Comparison of ENCODE assay signal across 16 mouse cellular contexts in genomic region chr3:38178295-38178694, GRCm38 (mm10).
A peak's percentile ranks its signal among the peaks of the same experiment; 100 is the strongest.
DNase-seq lines count a peak whose midpoint lies in the region; ATAC-seq and TF ChIP-seq lines count a peak whose summit lies in the region.
"Had no signal": no experiment of that assay in that cellular context is flagged by ENCODE, and none has a peak within 500 bp of the region (broad histone marks: within the 10 kb centered on the region; RNA-seq: fewer than 3 reads in every experiment).

No protein-coding gene starts in this region.

- H3K4me2 ChIP-seq in liver, embryonic 14.5 days (ENCODE audit: low read depth), result no peak overlapping the region
- H3K4me2 ChIP-seq in liver, embryonic 11.5 days, result no peak overlapping the region
- H3K4me2 ChIP-seq in CH12.LX (ENCODE audit: insufficient read depth, low read depth, poor library complexity, severe bottlenecking), result no peak overlapping the region
- H3K4me2 ChIP-seq: forebrain, embryonic 15.5 days; hindbrain, embryonic 13.5 days; liver, embryonic 13.5 days had no signal

- no peaks in the 10 kb centered on the region for H3K27me3 ChIP-seq in heart, adult 2 months (ENCODE audit: control insufficient read depth, insufficient read depth, low read length)
- no peaks in the 10 kb centered on the region for H3K27me3 ChIP-seq in liver, embryonic 14.5 days (ENCODE audit: control insufficient read depth, insufficient read depth, low read length)
- H3K27me3 ChIP-seq in liver, embryonic 11.5 days (replicated peaks; ENCODE audit: control insufficient read depth, insufficient read depth, low read length), result no peaks in the 10 kb centered on the region
- H3K27me3 ChIP-seq in CH12.LX (replicated peaks), result no peaks in the 10 kb centered on the region
- H3K27me3 ChIP-seq: forebrain, embryonic 15.5 days; hindbrain, embryonic 13.5 days; liver, embryonic 13.5 days had no signal

- H3K27ac ChIP-seq in heart, adult 2 months, result no peak overlapping the region
- no peak overlapping the region for H3K27ac ChIP-seq in liver, embryonic 14.5 days
- no peak overlapping the region for H3K27ac ChIP-seq in liver, embryonic 11.5 days (ENCODE audit: low read depth, low read length)
- no peak overlapping the region for H3K27ac ChIP-seq in CH12.LX (ENCODE audit: insufficient read depth, low read depth)
- H3K27ac ChIP-seq: forebrain, embryonic 15.5 days; hindbrain, embryonic 13.5 days; liver, embryonic 13.5 days had no signal

- intact Hi-C loops in heart, adult 2 months (cut with DNase I), result no loop called here
- intact Hi-C loops in heart, postnatal 25 days (cut with DNase I), result loop anchor here (5.0 to 10.0 kb wide), 3 partner anchors 41 to 413 kb away; no protein-coding TSS in a partner anchor

- dilution Hi-C loops in CH12.LX (cut with MboI; ENCODE audit: extremely low pct_ligation_motif_present, extremely low pct_unique_long_range_greater_than_20kb, low sequenced_read_pairs), result no loop called here

- no peak overlapping the region for H3K4me3 ChIP-seq in heart, adult 2 months
- H3K4me3 ChIP-seq in liver, embryonic 14.5 days (ENCODE audit: insufficient read depth in 1 of 2, low read depth in 2 of 2, low read length in 2 of 2), result no peak overlapping the region
- H3K4me3 ChIP-seq in liver, embryonic 11.5 days (ENCODE audit: low read depth, low read length), result no peak overlapping the region
- H3K4me3 ChIP-seq in CH12.LX (replicated peaks in 1 of 3; ENCODE audit: low read depth in 2 of 3, low read length in 2 of 3, poor library complexity in 1 of 3), result no peak overlapping the region
- H3K4me3 ChIP-seq: forebrain, embryonic 15.5 days; hindbrain, embryonic 13.5 days; liver, embryonic 13.5 days had no signal

- no peaks in the 10 kb centered on the region for H3K9me3 ChIP-seq in liver, embryonic 14.5 days (ENCODE audit: control insufficient read depth, low read length)
- no peaks in the 10 kb centered on the region for H3K9me3 ChIP-seq in liver, embryonic 11.5 days (ENCODE audit: control insufficient read depth, low read length)
- H3K9me3 ChIP-seq in CH12.LX (replicated peaks; ENCODE audit: low read length), result no peaks in the 10 kb centered on the region
- H3K9me3 ChIP-seq: forebrain, embryonic 15.5 days; hindbrain, embryonic 13.5 days; liver, embryonic 13.5 days had no signal

- no peak for DNase-seq in heart, adult 2 months
- no peak for DNase-seq in heart, postnatal 25 days (ENCODE audit: low spot score)
- DNase-seq in liver, embryonic 14.5 days (ENCODE audit: low read depth in 3 of 3, low spot score in 3 of 3), result no peak
- DNase-seq in liver, embryonic 11.5 days (ENCODE audit: low spot score), result no peak
- DNase-seq in CH12.LX (ENCODE audit: extremely low read depth), result no peak
- DNase-seq: adrenal gland, postnatal 14 days; cerebellum, adult 11-12 months; cerebellum, postnatal 36 days; kidney, postnatal 36 days; liver, embryonic 13.5 days; lung, postnatal 10 days; spleen, adult 18-20 months had no signal

- TF ChIP-seq CTCF in heart, adult 2 months (IDR thresholded peaks at IDR 0.05), result peak; percentile 46
- TF ChIP-seq CTCF in liver, embryonic 14.5 days (IDR thresholded peaks at IDR 0.05; ENCODE audit: low read depth), result 0 out of 2 replicates have a peak, but pooled peaks have one; percentile 14
- TF ChIP-seq CTCF in CH12.LX (conservative IDR thresholded peaks at IDR 0.05 in 1 of 2, IDR thresholded peaks at IDR 0.05 in 1 of 2; ENCODE audit: low read depth in 2 of 2, low read length in 2 of 2), result peak in 1 of 2 experiments; percentile 45; a peak in 2 of 4 replicates

- H3K4me1 ChIP-seq in heart, adult 2 months (ENCODE audit: control insufficient read depth, insufficient read depth, low read length), result no peaks in the 10 kb centered on the region
- no peaks in the 10 kb centered on the region for H3K4me1 ChIP-seq in liver, embryonic 14.5 days (replicated peaks; ENCODE audit: control insufficient read depth in 2 of 2, insufficient read depth in 2 of 2, low read length in 1 of 2)
- no peaks in the 10 kb centered on the region for H3K4me1 ChIP-seq in liver, embryonic 11.5 days (replicated peaks; ENCODE audit: control insufficient read depth, insufficient read depth, low read length)
- peaks cover 0 to 4% of the 10 kb centered on the region in 2 experiments; a peak in 1 of 4 replicates for H3K4me1 ChIP-seq in CH12.LX (ENCODE audit: control insufficient read depth in 1 of 2, insufficient read depth in 2 of 2)
- H3K4me1 ChIP-seq: hindbrain, embryonic 13.5 days; liver, embryonic 13.5 days had no signal

- in situ Hi-C loops in CH12.LX (cut with MboI; ENCODE audit: low pct_ligation_motif_present, low pct_unique_long_range_greater_than_20kb, low sequenced_read_pairs), result no loop called here

- no peak for ATAC-seq in liver, embryonic 14.5 days (ENCODE audit: insufficient read depth)
- no peak for ATAC-seq in liver, embryonic 11.5 days (replicated peaks; ENCODE audit: low FRiP score)
- ATAC-seq in megakaryocyte-erythroid progenitor cell, adult 5-6 weeks (replicated peaks; ENCODE audit: low FRiP score, low TSS enrichment, poor library complexity, severe bottlenecking), result 0 out of 2 replicates have a peak, but pooled peaks have one; percentile 37
- ATAC-seq in erythroblast, adult 5-6 weeks (replicated peaks; ENCODE audit: low FRiP score, poor library complexity, severe bottlenecking), result no peak
- ATAC-seq: forebrain, embryonic 15.5 days had no signal

- no peak for TF ChIP-seq POLR2A in heart, adult 2 months (IDR thresholded peaks at IDR 0.05; ENCODE audit: insufficient read depth, low read depth, low read length)
- no peak for TF ChIP-seq POLR2A in CH12.LX (IDR thresholded peaks at IDR 0.05; ENCODE audit: low read depth, low read length)

- H3K79me2 ChIP-seq in heart, adult 2 months (replicated peaks; ENCODE audit: control insufficient read depth, insufficient read depth, low read length), result no peaks in the 10 kb centered on the region
- no peaks in the 10 kb centered on the region for H3K79me2 ChIP-seq in CH12.LX (replicated peaks; ENCODE audit: control insufficient read depth, extremely low read depth, insufficient read depth, poor library complexity, severe bottlenecking)

- no peak overlapping the region for H3K9ac ChIP-seq in heart, adult 2 months (ENCODE audit: low read depth, low read length)
- no peak overlapping the region for H3K9ac ChIP-seq in liver, embryonic 14.5 days (replicated peaks)
- H3K9ac ChIP-seq in liver, embryonic 11.5 days (ENCODE audit: low read depth, low read length), result no peak overlapping the region
- H3K9ac ChIP-seq in CH12.LX (ENCODE audit: insufficient read depth, low read depth), result no peak overlapping the region
- H3K9ac ChIP-seq: forebrain, embryonic 15.5 days; hindbrain, embryonic 13.5 days; liver, embryonic 13.5 days had no signal

- TF ChIP-seq RAD21 in CH12.LX (IDR thresholded peaks at IDR 0.05; ENCODE audit: low read depth, low read length), result peak; percentile 44

- no peaks in the 10 kb centered on the region for H3K36me3 ChIP-seq in heart, adult 2 months (ENCODE audit: control insufficient read depth, insufficient read depth, low read length)
- no peaks in the 10 kb centered on the region for H3K36me3 ChIP-seq in liver, embryonic 14.5 days (replicated peaks; ENCODE audit: control insufficient read depth, insufficient read depth, low read depth)
- H3K36me3 ChIP-seq in liver, embryonic 11.5 days (ENCODE audit: control insufficient read depth, insufficient read depth, low read length), result no peaks in the 10 kb centered on the region
- no peaks in the 10 kb centered on the region for H3K36me3 ChIP-seq in CH12.LX (replicated peaks in 1 of 2; ENCODE audit: control insufficient read depth in 1 of 2, insufficient read depth in 1 of 2, low read length in 1 of 2)
- H3K36me3 ChIP-seq: forebrain, embryonic 15.5 days; hindbrain, embryonic 13.5 days; liver, embryonic 13.5 days had no signal

- TF ChIP-seq EP300 in heart, adult 2 months (IDR thresholded peaks at IDR 0.05; ENCODE audit: insufficient read depth, low read depth, low read length), result no peak
- TF ChIP-seq EP300 in liver, embryonic 14.5 days (IDR thresholded peaks at IDR 0.05; ENCODE audit: low read depth), result no peak
- no peak for TF ChIP-seq EP300 in CH12.LX (IDR thresholded peaks at IDR 0.05; ENCODE audit: low read length)

TF ChIP-seq in CH12.LX, 34 proteins besides CTCF, POLR2A, EP300 and RAD21:
- TF ChIP-seq MXI1 (IDR thresholded peaks at IDR 0.05; ENCODE audit: low read depth, low read length) (no peak), ELF1 (IDR thresholded peaks at IDR 0.05; ENCODE audit: low read depth, low read length) (no peak), TCF12 (IDR thresholded peaks at IDR 0.05; ENCODE audit: low read depth, low read length) (no peak), KAT2A (IDR thresholded peaks at IDR 0.05; ENCODE audit: insufficient replicate concordance, low read length) (no peak), NELFE (IDR thresholded peaks at IDR 0.05; ENCODE audit: low read depth, low read length) (no peak), MEF2A (IDR thresholded peaks at IDR 0.05; ENCODE audit: borderline replicate concordance, low read depth, low read length) (no peak), IRF4 (IDR thresholded peaks at IDR 0.05; ENCODE audit: low read depth, low read length) (no peak), USF2 (conservative IDR thresholded peaks at IDR 0.05; ENCODE audit: low read depth, low read length) (no peak), JUND (conservative IDR thresholded peaks at IDR 0.05; ENCODE audit: low read depth, low read length) (no peak), SMC3 (IDR thresholded peaks at IDR 0.05; ENCODE audit: low read depth, low read length) (no peak), TBP (conservative IDR thresholded peaks at IDR 0.05; ENCODE audit: low read depth, low read length) (no peak), CHD2 (IDR thresholded peaks at IDR 0.05; ENCODE audit: low read length) (no peak), NRF1 (IDR thresholded peaks at IDR 0.05; ENCODE audit: low read depth, low read length) (no peak), JUN (IDR thresholded peaks at IDR 0.05; ENCODE audit: insufficient read depth, low read depth, low read length) (no peak), HCFC1 (IDR thresholded peaks at IDR 0.05; ENCODE audit: low read depth, low read length) (no peak), ZNF384 (IDR thresholded peaks at IDR 0.05; ENCODE audit: low read depth, low read length) (no peak)
TF ChIP-seq in CH12.LX: peak in this region for 0.
